8 mouse cellular contexts compared by ENCODE assay signal in the genomic region with DNA sequence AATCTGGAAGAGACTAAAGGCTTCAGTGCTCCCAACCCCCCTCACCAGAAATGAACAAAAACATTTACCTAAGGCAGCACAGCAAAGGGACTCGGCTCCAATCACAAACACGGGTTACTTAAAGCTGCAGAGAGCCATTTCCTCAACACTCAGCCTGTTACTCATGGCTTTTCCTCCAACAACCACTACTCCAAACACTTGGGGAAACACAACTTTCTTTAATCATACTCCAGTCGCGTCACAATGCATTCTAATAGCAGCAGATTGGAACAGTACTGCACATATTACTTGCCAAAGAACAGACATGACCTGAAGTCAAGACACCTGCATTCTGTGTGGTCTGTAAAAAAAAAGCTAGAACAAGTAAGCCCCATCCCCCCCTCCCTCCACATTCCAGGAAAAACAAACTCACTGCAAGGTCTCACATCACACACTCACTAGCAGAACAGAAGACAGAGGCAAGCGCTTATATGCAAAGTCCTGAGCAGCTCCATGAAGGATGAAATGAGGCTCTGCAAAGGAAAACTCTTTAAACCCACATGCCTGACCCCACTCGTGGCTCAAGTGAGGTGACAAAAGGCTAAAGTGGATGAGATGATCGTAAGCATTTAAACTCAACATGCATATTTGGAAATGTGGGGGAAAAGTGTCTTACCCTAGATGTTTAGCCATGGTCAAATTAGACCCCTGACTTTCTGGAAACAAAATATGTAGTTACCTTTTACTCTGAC. TPM values are rescaled to one million over a fixed set of nuclear protein-coding genes. Genes with fewer than 3 reads are reported as not detected.
DNase-seq lines count a peak whose midpoint lies in the region; ATAC-seq lines count a peak whose summit lies in the region.

No protein-coding gene starts in this region.

- H3K4me1 ChIP-seq in neural tube, embryonic 11.5 days (ENCODE audit: control insufficient read depth, insufficient read depth, low read length), result peaks cover 13% of the 10 kb centered on the region; the same call in 1 of the 2 replicates
- peaks cover 34% of the 10 kb centered on the region for H3K4me1 ChIP-seq in hindbrain, embryonic 12.5 days
- H3K4me1 ChIP-seq in midbrain, embryonic 11.5 days (ENCODE audit: control insufficient read depth, insufficient read depth, low read length), result peaks cover 20% of the 10 kb centered on the region

- H3K4me2 ChIP-seq in neural tube, embryonic 11.5 days (ENCODE audit: low read depth), result peak overlapping the region; percentile 90
- peak overlapping the region; percentile 90 for H3K4me2 ChIP-seq in hindbrain, embryonic 12.5 days (replicated peaks)
- H3K4me2 ChIP-seq in midbrain, embryonic 11.5 days, result peak overlapping the region; percentile 83

- H3K9me3 ChIP-seq in neural tube, embryonic 11.5 days (ENCODE audit: control insufficient read depth, low read length), result no peaks in the 10 kb centered on the region
- no peaks in the 10 kb centered on the region for H3K9me3 ChIP-seq in hindbrain, embryonic 12.5 days (replicated peaks)
- no peaks in the 10 kb centered on the region for H3K9me3 ChIP-seq in midbrain, embryonic 11.5 days (ENCODE audit: control insufficient read depth, low read length)

- no peaks in the 10 kb centered on the region for H3K27me3 ChIP-seq in neural tube, embryonic 11.5 days (ENCODE audit: control insufficient read depth, insufficient read depth, low read length)
- no peaks in the 10 kb centered on the region for H3K27me3 ChIP-seq in hindbrain, embryonic 12.5 days
- no peaks in the 10 kb centered on the region for H3K27me3 ChIP-seq in midbrain, embryonic 11.5 days (ENCODE audit: control insufficient read depth, insufficient read depth, low read length)

- DNase-seq in CD4-positive, CD25-positive, alpha-beta regulatory T cell, adult 2 months (ENCODE audit: low read depth, low spot score), result peak; percentile 58
- DNase-seq in neural tube, embryonic 11.5 days (ENCODE audit: low spot score), result peak; percentile 10
- no peak for DNase-seq in neural tube, embryonic 10.5 days (ENCODE audit: extremely low spot score, low spot score)
- DNase-seq in midbrain, embryonic 11.5 days (ENCODE audit: low spot score, missing footprints), result peak; percentile 92
- DNase-seq in natural killer cell, adult 2 months (ENCODE audit: low spot score in 2 of 2), result no peak
- no peak for DNase-seq in urinary bladder, postnatal 4 days (ENCODE audit: low spot score in 2 of 2)

- peaks cover 14% of the 10 kb centered on the region for H3K36me3 ChIP-seq in neural tube, embryonic 11.5 days (ENCODE audit: control insufficient read depth, insufficient read depth, low read length)
- H3K36me3 ChIP-seq in hindbrain, embryonic 12.5 days, result peaks cover 36% of the 10 kb centered on the region
- peaks cover 22% of the 10 kb centered on the region for H3K36me3 ChIP-seq in midbrain, embryonic 11.5 days (ENCODE audit: control insufficient read depth, insufficient read depth, low read length)

- no peak overlapping the region for H3K27ac ChIP-seq in neural tube, embryonic 11.5 days (ENCODE audit: low read depth, low read length)
- peak overlapping the region; percentile 55 for H3K27ac ChIP-seq in hindbrain, embryonic 12.5 days
- H3K27ac ChIP-seq in midbrain, embryonic 11.5 days (ENCODE audit: low read depth, low read length), result peak overlapping the region; percentile 14; the same call in 1 of the 2 replicates

- H3K9ac ChIP-seq in neural tube, embryonic 11.5 days (ENCODE audit: low read length), result peak overlapping the region; percentile 36
- H3K9ac ChIP-seq in hindbrain, embryonic 12.5 days, result peak overlapping the region; percentile 100
- H3K9ac ChIP-seq in midbrain, embryonic 11.5 days (ENCODE audit: low read length), result peak overlapping the region; percentile 63

- peak overlapping the region; percentile 71 for H3K4me3 ChIP-seq in neural tube, embryonic 11.5 days (ENCODE audit: low read depth, low read length)
- peak overlapping the region; percentile 98 for H3K4me3 ChIP-seq in hindbrain, embryonic 12.5 days
- peak overlapping the region; percentile 99 for H3K4me3 ChIP-seq in midbrain, embryonic 11.5 days (ENCODE audit: low read depth, low read length)

- no peak for ATAC-seq in CD4-positive, CD25-positive, alpha-beta regulatory T cell, adult 4 months
- ATAC-seq in neural tube, embryonic 11.5 days (ENCODE audit: insufficient read depth, low FRiP score, low TSS enrichment), result no peak
- no peak for ATAC-seq in hindbrain, embryonic 12.5 days (ENCODE audit: low FRiP score)
- no peak for ATAC-seq in midbrain, embryonic 11.5 days (ENCODE audit: low FRiP score)

- 45% methylated on average over 7 of the region's 7 CpGs for WGBS in neural tube, embryonic 11.5 days
- WGBS in hindbrain, embryonic 12.5 days, result 34% methylated on average over 7 of the region's 7 CpGs
- WGBS in midbrain, embryonic 11.5 days, result 45% methylated on average over 7 of the region's 7 CpGs

RNA-seq across cellular contexts. Expression of a gene that starts 26.3 kb away (rescaled TPM):
- 10 to 100 TPM; 15.1 to 19.4 TPM for polyA plus RNA-seq in CD4-positive, CD25-positive, alpha-beta regulatory T cell, adult 4 months (2017; shearing (Covaris generic))
- polyA plus RNA-seq in neural tube, embryonic 11.5 days (2014; fragmentation: Nextera tagmentation; extraction: Ambion mirVana), result 63.9 and 67.4 TPM in 2 replicates
- 71.8 and 73.7 TPM in 2 replicates for polyA plus RNA-seq in hindbrain, embryonic 12.5 days (2016; fragmentation: Nextera tagmentation; extraction: Ambion mirVana)
- polyA plus RNA-seq in midbrain, embryonic 11.5 days (2014; fragmentation: Nextera tagmentation; extraction: Ambion mirVana), result 48.2 and 58.6 TPM in 2 replicates

RNA-seq across cellular contexts. Expression of a gene that starts 56.8 kb away (rescaled TPM):
- not detected for polyA plus RNA-seq in CD4-positive, CD25-positive, alpha-beta regulatory T cell, adult 4 months (2017; shearing (Covaris generic))
- 5.2 and 9.7 TPM in 2 replicates for polyA plus RNA-seq in neural tube, embryonic 11.5 days (2014; fragmentation: Nextera tagmentation; extraction: Ambion mirVana)
- polyA plus RNA-seq in hindbrain, embryonic 12.5 days (2016; fragmentation: Nextera tagmentation; extraction: Ambion mirVana), result 13.8 and 16.6 TPM in 2 replicates
- 4.8 and 6.0 TPM in 2 replicates for polyA plus RNA-seq in midbrain, embryonic 11.5 days (2014; fragmentation: Nextera tagmentation; extraction: Ambion mirVana)

Comparison
In these comparisons a context has a peak if more than half of its experiments do, and no peak if none do; other contexts are left out.
1. DNase-seq: peak in CD4-positive, CD25-positive, alpha-beta regulatory T cell, adult 2 months (single experiment), neural tube, embryonic 11.5 days (single experiment) and midbrain, embryonic 11.5 days (single experiment); none in neural tube, embryonic 10.5 days (single experiment), natural killer cell, adult 2 months (0 of 2) and urinary bladder, postnatal 4 days (0 of 2).
2. H3K9ac ChIP-seq: peak in every context shown above with its lines; median percentile 100 in hindbrain, embryonic 12.5 days; 63 in midbrain, embryonic 11.5 days; 36 in neural tube, embryonic 11.5 days.
3. Peak in every context shown above with its lines, with median percentiles within 50 percentile points of each other: H3K4me2 ChIP-seq and H3K4me3 ChIP-seq.